Mouse (Mus musculus): ENCODE results near the gene Tmem60. TPM values are rescaled to one million over a fixed set of nuclear protein-coding genes. Genes with fewer than 3 reads are reported as not detected.

Tmem60 gene
- 49.6 TPM for polyA plus RNA-seq (2017; shearing (Covaris generic))

GRCm38 (mm10) chr5:20881915-20882800, at the start of gene Tmem60, which contains the start of gene Phtf2:
TSS of gene Tmem60 (plus strand) at chr5:20882191.
TSS of gene Phtf2 (minus strand) at chr5:20882124.

Other genes starting within 250 kb of the Tmem60 start
- gene Phtf2, start 67 bp upstream of the Tmem60 start, polyA plus RNA-seq (2017; shearing (Covaris generic)), result 59.2 TPM
- gene Rsbn1l, start 74.2 kb downstream of the Tmem60 start, polyA plus RNA-seq (2017; shearing (Covaris generic)), result 19.8 TPM
- gene Ptpn12, start 173.7 kb downstream of the Tmem60 start, polyA plus RNA-seq (2017; shearing (Covaris generic)), result 5.0 TPM

Measured in activated CD4-positive, CD25-positive, alpha-beta regulatory T cell, adult 9 weeks (primary cell).